Mouse (Mus musculus) cerebellum, adult 8-10 months (tissue): Measurements from ENCODE around the gene Slc6a1.

ENCODE experiments used
- DNase-seq: peaks from one replicate; pipeline ENCODE4 v3.0.0; 2022

The Slc6a1 gene

DNA sequence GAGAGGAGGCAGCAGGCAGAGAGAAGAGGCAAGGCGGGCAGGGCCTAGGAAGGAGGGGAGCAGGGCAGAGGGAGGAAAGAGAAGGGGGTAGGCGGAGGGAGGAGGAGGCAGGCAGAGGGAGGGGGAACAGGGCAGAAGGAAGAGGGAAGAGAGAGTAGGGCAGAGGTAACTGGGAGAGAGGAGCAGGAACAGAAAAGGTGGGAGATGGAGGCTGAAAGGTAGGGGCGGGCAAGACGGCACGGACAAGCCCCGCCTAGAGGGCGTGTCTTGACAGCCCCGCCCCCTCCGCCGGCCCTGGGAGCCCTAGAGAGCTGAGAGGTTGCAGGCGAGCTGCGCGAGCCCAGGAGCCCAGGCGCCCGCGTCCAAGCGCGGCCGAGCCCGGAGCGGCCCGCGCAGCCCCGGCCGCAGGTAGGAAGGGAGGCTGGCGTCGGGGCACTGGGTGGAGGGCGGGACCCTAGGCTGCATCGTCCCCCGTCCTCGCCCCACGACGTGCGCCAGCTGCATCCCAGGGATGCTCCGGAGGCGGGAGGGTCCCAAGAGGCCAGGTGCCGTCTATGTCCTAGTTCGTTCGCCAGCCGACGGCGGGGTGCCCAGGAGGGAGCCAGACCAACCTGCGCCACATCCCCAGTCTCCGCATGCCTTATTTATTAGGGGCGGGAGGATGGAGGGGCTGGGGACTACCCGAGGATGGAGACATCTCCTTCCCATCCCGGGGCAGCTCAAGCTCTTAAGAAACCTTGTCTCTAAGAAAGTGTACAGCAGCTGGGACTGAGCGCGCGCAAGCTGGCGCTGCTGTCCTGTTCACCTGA, at the start of gene Slc6a1:
TSS of gene Slc6a1 (plus strand) at position 167 of the 809 bp plus-strand sequence.
- DNase-seq: no peak

GRCm38 (mm10) chr6:114238892-114239644, 43.4 kb upstream of the Slc6a1 start:
- DNase-seq: no peak

DNA sequence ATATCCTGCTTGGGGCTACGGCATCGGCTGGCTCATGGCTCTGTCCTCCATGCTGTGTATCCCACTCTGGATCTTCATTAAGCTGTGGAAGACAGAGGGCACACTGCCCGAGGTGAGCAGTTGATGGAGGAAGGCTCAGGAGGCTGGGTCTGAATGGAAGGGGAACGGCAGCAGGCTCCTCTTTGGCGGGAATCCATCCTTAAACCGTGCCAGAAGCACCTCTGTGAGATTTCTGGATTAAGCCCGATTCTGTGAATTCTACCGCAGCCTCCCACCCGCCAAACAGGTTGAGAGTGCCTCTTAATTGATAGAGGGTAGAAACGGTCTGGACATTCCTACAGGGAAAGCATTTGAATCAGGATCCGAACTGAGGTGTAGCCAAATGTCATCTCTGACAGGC, 36.8 kb upstream of the Slc6a1 start:
- DNase-seq: no peak

GRCm38 (mm10) chr6:114250311-114250710, 32.1 kb upstream of the Slc6a1 start:
- peak; percentile 69 for DNase-seq

DNA sequence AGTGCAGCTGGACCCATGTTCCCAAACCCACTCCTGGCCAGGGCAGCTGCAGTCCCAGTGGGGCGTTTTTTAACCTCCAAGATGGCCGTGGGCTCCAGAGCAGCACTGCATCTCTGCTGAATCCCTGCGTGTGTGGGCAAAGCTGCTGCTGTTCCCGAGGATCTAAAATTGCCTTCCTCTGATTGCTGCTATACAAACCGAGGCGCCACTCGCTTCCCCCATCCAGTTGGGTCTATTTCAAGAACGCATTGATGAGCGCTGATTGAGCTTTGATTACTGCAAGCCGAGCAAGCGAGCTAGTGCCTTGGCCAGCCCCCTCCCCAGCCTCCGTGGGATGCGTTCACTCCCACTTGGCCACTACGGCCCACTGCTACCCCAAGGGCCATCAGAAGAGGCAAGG, 27.5 kb upstream of the Slc6a1 start:
- no peak for DNase-seq

DNA sequence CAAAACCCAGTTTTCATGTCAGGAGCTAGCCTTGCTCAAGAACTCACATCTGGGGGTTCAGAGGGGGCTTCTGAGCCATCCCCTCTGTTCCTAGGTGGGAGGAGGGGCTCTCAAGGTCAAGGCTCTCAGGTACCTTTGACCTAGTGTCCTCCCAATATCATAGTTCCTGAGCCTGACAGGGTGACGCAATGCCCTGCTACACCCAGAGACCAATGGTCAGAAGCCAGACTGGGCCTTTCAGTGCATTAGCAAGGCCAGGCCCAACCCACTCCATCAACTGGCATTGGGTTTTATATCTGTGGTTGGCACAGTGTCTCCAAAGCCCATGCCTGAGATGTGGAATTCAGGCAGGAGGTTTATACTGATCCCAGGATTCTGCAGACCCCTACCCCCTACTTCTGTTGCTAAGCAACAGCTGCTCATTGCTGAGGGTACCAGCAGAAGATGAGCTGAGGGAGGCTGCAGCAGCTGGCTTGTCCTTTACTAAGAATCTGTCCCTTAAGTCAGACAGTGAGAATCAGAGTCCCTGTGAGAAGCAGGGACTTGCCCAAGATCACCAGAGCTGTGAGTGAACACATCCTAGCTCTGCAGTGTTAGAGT, 24.6 kb upstream of the Slc6a1 start:
- no peak for DNase-seq

GRCm38 (mm10) chr6:114258661-114259193, 23.7 kb upstream of the Slc6a1 start:
- DNase-seq: no peak

GRCm38 (mm10) chr6:114261609-114262008, 20.8 kb upstream of the Slc6a1 start:
- DNase-seq: no peak

- no peak for DNase-seq
Measured at GRCm38 (mm10) chr6:114264010-114264409, 18.4 kb upstream of the Slc6a1 start.

DNA sequence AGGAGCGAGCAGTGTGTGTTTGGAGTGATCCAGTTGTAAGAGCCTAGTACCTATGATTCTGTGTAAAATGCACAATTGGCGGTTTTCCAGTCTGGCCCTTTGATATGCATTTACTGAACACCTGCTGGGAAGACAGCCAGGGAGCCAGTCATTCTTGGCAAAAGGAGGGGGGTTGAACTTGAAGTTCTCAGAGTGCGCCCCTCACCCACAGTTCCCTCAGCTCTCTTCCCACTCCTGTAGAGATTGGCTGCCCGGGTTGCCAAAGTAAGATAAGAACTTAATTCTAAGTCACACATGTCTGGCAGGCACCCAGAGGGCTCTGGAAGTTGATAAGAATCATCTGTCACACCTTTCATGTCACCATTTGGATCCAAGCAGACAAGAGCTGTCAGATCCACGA, 18.0 kb upstream of the Slc6a1 start:
- no peak for DNase-seq

- DNase-seq: no peak
Measured at GRCm38 (mm10) chr6:114266273-114266672, 16.2 kb upstream of the Slc6a1 start.

- no peak for DNase-seq
Measured at GRCm38 (mm10) chr6:114267979-114268378, 14.5 kb upstream of the Slc6a1 start.

GRCm38 (mm10) chr6:114269589-114269988, 12.8 kb upstream of the Slc6a1 start:
- no peak for DNase-seq

- no peak for DNase-seq
Measured at GRCm38 (mm10) chr6:114270799-114271198, 11.6 kb upstream of the Slc6a1 start.

DNA sequence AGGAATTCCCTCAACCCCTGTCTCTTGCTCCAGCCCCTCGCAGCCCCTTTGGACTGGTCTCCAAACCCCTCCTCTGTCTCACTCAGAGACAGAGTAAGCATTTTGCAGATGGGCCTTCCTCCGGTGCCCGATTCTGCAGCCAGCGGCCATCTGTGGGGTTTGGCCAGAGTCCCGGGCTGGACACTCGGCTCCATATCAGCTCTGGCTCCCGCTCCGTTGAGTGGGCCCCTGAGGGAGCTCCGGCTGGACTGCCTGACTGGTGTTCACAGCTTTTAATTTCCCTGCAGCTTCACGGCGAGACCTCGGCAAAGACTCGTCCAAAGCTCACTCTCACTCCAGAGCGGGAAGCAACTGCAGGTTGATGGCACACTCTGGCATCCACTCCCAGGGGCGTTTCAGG, 10.2 kb upstream of the Slc6a1 start:
- peak; percentile 64 for DNase-seq

DNA sequence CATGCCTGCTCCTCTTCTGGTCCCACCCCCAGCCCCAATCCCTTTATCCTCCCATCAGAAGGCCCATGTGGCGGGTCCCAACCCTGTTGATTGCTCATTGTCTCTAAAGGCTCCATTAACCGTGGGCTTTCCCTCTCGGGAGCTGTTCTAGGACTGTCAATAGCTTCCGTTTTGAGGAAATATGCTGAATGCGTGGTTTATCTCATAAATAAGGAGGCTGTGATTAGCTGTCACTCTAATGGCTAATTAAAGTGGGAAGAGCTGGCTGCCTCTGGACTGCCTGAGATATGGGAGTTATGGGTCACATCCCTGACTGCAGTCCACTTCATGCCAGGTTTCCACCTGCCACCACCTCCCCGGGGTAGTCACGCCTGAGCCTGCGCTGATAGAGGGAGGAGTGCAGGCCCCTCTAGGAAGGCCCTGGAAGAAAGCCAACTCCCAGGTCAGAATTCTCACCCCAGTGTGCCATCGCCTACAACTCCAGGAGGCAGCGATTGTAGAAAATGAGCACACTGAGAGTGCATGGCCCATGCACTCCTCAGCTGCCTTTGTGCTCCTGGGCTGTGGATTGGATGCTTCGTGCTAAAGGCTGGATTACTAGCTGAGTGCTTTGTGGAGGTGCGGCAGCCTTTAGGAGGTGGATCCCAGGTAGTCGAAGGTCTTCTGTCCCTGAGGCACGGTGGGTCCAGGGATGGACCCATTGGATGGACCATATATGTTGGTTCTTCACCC, 8.3 kb upstream of the Slc6a1 start:
- no peak for DNase-seq

- no peak for DNase-seq
Measured at GRCm38 (mm10) chr6:114275800-114276199, 6.6 kb upstream of the Slc6a1 start.

DNA sequence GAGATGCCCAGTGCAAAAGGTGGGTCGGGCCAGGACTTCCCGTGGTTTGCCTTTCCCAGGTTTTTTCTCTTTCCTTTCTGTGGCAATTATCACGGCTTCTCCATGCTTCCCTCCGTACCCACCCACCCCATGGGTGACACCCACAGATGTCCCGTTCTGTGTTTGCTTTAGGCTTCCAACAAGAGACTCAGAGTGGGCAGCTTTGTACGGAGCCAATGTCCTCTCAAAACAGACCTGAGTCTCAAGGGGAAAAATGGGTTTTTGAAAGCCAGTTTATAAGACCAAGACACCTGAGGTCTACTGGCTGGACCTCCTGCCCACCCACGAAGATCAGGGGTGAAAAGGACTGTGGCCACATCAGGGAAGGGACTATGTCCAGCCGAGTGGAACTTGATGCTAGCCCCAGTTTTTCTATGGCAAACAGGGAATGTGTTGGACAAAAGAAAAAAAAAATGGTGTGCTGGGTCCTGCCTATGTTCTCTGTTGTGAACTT, 889 bp downstream of the Slc6a1 start:
- no peak for DNase-seq

DNA sequence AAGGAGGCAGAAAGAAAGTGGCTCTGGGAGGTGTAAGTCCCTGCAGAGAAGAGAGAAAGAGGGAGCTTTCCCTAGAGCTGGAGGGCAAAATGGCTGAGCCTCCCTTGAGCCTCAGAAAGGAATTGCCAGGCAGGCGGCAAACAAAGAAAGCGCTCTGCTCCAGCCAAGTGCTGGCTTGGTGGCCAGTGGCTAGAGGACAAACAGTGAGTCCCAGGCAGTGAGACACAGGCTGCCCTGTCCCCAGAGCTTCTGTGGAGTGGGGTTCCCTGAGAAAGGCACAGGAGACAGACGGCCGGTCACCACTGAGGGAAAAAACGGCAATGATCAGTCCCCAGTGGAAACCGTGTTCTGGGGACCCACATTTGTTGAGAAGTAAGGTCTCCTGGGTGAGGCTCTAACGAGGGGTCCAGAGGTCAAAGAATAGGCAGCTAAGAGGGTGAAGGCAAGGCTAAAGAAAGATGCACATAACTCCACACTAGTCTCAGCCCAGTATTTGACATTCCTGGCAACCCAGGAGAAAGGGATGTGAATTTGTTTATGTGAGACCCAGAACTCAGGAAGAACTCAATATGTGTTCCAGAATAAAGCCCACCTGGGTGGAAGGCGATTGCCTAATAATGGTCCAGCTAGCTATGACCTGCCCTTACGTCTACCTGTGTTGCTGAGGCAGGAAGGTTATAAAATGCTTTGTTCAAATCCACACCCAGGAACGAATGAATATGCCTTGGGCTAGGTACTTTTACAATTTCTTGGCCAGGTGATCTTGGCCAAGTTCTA, 1.7 kb downstream of the Slc6a1 start:
- no peak for DNase-seq

DNA sequence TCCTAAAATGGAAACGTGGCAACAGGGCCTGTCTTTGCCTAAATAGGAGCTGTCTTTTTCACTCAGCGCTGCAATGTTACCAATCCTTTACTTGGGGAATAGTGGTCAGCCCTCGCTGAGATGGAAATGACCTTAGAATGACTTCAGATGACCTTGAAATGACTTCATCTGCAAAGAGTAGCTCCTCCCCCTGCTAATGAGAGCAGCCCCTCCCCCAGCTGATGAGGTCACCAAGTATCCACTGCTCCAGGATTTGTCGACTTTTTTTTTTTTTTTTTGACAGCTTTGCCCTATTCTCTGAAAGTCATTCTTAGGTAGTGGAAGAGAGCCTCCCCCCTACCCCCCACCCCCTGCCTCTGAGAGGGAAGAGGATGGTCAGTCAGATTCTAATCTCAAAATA, 3.0 kb downstream of the Slc6a1 start:
- no peak for DNase-seq

- no peak for DNase-seq
Measured at GRCm38 (mm10) chr6:114289106-114289505, 6.7 kb downstream of the Slc6a1 start.

DNA sequence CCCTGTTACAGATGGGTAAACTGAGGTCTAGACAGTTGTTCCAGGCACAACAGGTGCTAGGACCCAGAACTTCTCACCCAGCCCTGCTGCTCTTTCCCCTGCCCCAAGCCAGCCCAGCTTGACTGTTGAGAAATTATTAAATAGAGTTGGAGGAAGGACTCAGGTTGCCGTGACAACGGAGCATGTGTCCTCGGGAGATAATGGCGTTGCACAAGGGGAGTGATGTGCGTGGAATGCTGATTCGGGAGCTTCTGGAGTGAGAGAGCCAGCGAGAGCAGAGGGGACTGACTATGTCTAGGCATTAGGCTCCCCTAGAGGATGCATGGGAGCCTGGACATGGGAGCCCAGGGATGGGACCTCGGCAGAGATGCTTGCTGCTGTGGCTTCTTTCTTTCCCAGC, 7.7 kb downstream of the Slc6a1 start:
- no peak for DNase-seq
